Mouse (Mus musculus): ENCODE measurements at regions not wholly inside any gene's neighbourhood (a gene's known extent, or its start where the extent isn't known, plus 50 kb on each side); places are given as distances from the start of the nearest gene placed in this dataset.

DNA sequence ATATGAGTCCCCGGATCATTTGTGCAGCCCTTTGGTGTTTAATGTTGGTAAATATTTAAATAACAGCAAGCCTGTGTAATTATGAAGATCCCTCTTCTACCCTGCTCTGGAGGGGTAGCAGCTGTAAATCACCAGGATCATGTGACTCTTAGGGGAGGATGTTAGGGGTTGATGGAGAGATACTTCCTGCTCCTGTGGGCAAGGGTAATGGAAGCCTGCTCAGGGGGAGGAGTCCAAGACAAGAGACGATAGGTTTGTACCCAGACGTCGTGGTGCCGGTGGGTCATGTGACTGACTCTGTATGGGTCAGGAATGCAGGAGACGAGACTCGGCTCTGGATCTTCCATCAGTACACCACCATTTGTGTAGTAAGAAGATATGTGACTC is 166.7 kb downstream of the Cdh26 start:
- DNase-seq = no peak

GRCm38 (mm10) chr2:178598371-178598770 is 168.0 kb downstream of the Cdh26 start:
- DNase-seq = no peak

- no peak for DNase-seq
Measured at GRCm38 (mm10) chr2:178598836-178599235, 168.5 kb downstream of the Cdh26 start.

- DNase-seq = no peak
Measured at GRCm38 (mm10) chr2:178603443-178603842, 173.1 kb downstream of the Cdh26 start.

- DNase-seq = peak; percentile 56 to 69
Measured at GRCm38 (mm10) chr2:178606733-178607132, 176.4 kb downstream of the Cdh26 start.

DNA sequence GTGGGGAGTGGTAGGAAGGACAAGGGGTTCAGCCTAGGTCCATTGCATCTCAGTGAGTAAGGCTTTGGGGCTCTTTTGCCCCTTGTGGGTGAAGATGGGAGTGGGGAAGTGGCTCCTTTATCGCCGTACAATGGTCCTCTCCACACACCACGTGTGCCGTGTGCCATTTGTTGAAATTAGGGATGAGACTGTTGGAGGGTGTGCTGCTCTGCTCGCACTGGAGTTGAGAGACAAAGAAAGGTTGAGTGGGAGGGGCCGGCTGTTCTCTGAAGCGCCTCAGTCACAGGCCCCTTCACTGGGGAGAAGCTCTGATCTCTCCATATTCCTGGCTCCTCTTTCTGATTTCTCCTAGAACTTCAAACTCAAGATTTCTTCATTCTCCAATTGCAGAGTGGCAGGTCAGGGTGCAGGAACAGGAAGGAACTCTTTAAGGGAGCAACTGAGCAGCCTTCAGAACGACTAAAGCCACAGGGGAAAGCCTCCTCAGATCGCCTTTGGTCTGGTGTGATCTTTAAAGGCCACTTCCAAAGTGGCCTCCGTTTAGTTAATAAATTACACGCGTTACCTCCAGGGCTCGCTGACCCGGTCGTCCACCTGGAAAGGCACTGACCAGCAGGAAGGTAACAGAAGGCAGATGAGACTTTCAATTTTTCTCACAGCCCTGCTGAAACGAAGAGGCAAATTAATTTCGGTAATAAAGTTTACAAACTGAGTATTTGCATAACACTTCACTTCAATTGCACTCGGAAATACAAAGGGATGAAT is 180.1 kb downstream of the Cdh26 start:
- DNase-seq = no peak

- no peak for DNase-seq
Measured at GRCm38 (mm10) chr2:178614761-178615160, 184.4 kb downstream of the Cdh26 start.

- no peak for DNase-seq
Measured at GRCm38 (mm10) chr2:178622801-178623200, 192.5 kb downstream of the Cdh26 start.

DNA sequence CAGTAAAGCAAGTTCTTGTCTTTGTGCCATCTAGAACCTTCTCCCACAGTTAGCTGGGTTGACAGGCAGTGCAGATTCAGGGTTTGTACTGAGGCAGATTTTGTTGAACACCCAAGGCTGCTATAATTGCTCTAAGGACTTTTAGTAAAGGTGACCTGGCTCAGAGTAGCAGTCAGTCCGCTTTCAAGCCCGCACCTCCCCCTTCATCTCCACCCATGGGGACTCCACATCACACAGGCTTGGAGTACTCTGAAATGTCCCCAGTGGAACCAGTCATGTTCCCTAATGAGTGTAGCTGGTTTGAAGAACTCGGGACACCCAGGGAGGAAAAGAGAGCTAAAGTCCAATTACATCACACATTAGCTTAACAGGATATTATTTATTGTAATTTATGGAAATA is 194.1 kb downstream of the Cdh26 start:
- no peak for DNase-seq

DNA sequence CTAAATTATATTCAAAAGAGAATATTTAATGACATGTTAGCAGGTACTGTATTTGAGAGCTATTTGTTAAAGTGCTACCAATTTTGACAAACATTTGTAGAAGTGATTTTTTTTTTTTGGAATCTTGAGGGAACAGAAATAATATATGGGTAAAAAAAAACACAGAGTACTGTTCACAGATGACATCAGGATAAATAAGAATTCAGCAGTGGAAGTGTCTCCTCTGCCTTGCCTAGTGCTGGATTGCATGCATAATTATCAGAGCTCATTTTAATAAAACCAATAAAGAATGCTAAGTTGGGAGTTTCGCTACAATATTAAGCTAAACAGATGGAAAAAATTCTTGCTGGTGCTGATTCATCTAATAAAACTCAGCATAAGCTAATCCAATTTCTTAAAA is 194.6 kb downstream of the Cdh26 start:
- DNase-seq = no peak

DNA sequence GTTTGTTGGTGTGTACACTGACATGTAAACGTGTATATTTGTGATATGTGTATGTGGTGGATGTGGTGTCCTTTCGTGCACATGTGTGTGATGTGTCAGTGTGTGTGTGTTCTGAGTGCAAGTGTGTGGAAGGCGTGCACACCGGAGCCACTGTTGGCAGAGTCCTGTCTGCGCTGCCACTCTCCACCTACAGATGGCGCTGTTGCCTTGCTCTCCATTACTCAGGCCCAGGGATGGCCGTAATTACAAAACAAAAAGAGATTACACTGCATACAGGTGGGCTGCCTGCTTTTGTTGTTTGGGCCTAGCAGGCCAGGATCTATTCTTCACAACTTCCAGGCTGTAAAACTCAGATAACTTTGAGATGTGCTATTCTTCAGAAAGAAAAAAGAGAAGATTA is 199.4 kb downstream of the Cdh26 start:
- peak; percentile 28 to 39 for DNase-seq

- no peak for DNase-seq
Measured at GRCm38 (mm10) chr2:178630511-178630910, 200.2 kb downstream of the Cdh26 start.

DNA sequence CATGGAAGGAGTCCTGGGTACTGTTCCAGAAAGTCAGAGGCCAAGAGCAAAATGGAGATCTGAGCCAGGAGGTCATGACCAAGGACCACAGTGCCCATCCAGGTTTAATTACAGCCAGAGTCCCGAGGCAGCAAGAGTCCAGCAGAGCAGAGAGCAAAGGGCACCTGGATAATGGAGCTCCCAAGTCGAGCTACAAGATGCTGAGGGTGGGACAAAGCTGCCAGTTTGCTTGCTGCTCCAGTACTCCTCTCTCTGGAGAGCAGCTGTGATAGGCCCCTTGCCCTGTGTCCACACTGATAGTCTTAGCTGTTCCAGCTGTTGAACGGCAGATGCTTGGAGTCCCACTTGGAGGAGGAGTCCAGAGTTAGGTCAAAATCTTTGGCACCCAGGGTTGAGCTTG is 201.0 kb downstream of the Cdh26 start:
- DNase-seq = no peak

- no peak for DNase-seq
Measured at GRCm38 (mm10) chr2:178631966-178632365, 201.6 kb downstream of the Cdh26 start.

- no peak for DNase-seq
Measured at GRCm38 (mm10) chr2:178632831-178633585, 202.7 kb downstream of the Cdh26 start.

DNA sequence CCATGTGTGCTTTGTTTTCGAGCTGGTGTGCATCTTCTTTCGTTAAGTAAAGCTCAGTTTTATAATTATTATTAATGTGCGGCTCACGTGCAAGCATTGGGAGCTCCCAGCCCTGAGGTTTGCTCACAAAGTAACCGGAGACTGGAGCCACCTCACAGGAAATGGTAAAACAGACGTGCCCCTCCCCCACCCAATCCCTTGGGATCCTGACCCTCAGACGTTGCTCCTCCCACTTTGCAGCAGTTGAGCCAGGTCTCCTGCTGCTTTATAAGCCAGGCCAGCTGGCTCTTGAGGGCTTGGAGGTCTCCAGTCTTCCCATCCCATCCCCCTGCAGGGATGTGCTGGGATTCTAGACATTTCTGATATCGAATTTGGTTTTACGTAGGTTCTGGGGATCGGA is 203.8 kb downstream of the Cdh26 start:
- no peak for DNase-seq

GRCm38 (mm10) chr2:178635685-178636084 is 205.4 kb downstream of the Cdh26 start:
- DNase-seq = peak; percentile 33 to 53

DNA sequence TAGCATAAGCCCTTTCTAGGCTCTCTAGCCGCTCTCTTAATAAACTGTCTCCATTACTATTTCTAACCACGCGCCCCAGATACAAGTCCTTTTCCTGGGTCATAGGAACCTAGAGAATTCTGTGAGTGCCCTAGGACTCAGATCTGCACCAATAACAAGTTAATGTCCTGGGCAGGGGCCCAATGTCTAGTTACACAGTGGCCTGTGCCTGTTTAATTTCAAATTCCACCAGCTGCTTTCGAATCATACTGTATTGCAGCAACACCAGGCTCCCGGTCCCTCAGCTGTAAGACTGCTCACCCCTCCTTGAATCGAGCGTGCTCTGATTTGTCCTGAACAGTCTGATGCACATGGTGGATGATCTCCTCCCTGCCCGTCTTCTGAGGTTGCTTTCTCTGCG is 206.6 kb downstream of the Cdh26 start:
- DNase-seq = no peak

DNA sequence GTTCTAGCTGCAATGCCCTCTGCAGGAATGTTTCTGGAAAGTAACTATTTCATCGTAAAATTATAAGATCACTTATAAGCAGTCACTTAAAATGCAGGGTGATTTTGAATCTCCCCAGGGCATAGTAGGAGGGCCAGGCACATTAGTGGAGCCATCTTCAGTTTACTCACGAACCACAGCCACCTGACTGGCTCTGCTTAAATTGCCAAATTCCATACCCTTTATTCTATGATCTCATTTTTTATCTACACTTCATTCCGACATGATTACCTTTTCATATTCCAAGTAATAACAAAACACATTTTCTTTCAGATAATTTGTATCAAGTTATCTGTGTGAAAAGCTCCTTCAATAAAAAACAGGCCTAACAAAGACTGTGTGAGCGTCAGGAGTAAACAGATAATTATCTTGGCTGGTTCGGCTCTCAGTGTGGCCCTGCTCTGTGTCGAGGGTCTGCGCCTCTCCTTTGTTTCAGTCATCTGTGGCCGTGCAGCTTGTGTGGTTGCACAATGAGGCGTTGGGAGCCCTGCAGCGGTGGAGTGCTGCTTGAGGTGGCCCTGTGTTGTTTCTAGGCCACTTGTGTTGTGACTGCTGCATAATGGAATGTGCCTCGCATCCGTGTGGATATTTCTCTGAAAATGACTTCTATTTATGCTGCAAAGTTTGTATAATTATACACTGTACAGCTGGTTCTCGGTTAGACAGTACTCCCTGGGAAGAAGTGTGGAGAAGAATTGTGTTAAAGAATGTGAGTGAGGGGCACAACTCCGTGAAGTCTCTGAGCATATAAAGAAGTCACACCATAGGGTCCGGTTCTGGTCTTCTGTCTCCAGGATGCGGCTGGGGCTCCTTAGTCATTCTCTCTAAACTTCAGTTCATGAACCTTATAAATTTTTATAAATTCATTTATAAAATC is 212.1 kb downstream of the Cdh26 start:
- DNase-seq = peak; percentile 46 to 58

GRCm38 (mm10) chr2:178643053-178643402 is 212.7 kb downstream of the Cdh26 start:
- DNase-seq = no peak

DNA sequence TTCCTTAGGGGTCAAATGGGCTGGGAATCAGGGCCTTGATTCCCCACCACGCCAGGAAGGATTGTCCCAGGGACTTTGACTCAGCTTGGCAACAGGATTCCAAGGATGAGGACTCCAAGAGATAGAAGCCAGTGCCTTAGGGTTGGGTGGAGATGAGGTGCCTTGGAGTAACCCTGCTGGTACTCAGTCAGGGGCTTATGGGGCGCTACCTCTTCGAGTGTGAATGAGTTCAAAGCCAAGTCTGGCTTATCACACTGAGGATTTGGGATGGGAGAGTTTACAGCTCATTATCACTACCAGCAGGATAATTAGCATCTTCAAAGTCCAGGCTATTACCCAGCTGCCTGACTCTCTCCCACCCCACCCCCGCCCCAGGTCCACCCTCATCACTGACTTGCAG is 213.5 kb downstream of the Cdh26 start:
- DNase-seq = no peak

GRCm38 (mm10) chr2:178660071-178660470 is 229.7 kb downstream of the Cdh26 start:
- DNase-seq = no peak

DNA sequence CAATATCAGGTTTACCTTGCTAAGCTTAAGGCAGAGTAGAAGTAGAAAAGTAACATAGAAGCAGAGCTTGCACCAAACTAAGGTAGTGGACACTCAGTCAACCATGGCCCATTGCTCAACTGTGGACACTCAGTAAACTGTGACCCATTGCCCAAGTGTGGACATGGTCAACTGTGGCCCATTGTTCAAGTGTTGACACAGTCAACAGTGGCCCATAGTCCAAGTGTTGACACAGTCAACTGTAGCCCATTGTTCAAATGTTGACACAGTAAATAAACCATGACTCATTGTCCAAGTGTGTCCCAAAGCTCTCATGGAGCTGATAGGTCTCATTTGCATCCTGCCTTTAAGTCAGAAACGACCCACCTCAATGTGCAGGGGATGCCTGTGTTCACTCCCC is 232.1 kb downstream of the Cdh26 start:
- DNase-seq = peak; percentile 72 to 80

All from lung, adult 18-20 months (tissue).